In the genomic region with DNA sequence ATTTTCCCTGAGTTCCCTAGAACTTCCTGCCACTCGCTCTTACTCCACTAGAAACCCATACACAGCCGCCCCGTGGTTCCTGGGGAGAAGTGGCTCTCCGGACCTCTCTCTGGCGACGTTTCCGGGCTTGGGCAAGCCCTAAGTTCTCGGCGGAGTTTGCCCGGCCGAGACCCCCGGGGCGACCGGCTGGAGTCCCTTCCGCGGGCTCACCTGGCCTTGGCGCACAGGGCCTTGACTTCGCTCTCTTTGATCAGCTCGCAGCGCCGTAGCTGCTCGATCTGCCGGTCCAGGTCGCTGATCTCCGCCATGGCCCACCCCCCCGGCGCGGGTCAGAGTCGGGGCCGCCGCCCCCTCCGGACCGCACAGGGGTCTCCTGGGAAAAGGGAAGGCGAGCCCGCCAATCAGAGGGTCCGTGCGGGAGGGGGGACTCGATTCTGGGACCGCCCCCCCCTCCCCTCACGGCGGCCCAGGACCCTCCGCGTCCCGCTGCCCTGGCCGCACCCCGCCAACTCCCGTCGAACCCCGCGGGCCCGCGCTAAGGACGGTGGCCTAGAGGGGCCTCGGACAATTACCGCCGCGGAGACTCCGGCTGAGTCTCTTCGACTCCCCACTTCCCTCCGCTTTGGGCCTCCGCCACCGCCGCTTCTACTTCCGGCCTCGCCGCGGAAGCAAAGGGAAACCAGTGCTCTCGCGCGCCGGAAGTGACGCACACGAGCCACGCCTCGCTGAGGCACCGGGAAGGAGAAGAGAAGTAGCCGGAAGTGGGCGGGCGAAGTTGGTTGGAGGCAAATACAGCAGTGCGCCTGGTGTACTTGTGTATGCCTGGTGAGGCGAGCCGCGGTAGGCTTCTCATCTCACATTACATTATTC, we compare ENCODE assay signal across 8 mouse cellular contexts. TPM values are rescaled to one million over a fixed set of nuclear protein-coding genes. Genes with fewer than 3 reads are reported as not detected.
DNase-seq lines count a peak whose midpoint lies in the region; ATAC-seq lines count a peak whose summit lies in the region.

A gene (minus strand): TSS at position 646 of the 870 bp plus-strand sequence.

- WGBS in intestine, embryonic 14.5 days: under 1% methylated on average over 82 of the region's 83 CpGs

- H3K4me1 ChIP-seq in intestine, embryonic 14.5 days (replicated peaks; ENCODE audit: control insufficient read depth, insufficient read depth, low read length): peaks cover 10% of the 10 kb centered on the region

- peak within 1 kb of the TSS; percentile 97 for H3K27ac ChIP-seq in intestine, embryonic 14.5 days (ENCODE audit: low read depth)

- H3K36me3 ChIP-seq in intestine, embryonic 14.5 days (ENCODE audit: control insufficient read depth, insufficient read depth, low read length): peaks cover 67% of the 10 kb centered on the region

- peak within 1 kb of the TSS; percentile 69 for H3K4me3 ChIP-seq in intestine, embryonic 14.5 days (ENCODE audit: low read depth, low read length)

- peak within 1 kb of the TSS; percentile 72 for H3K4me2 ChIP-seq in intestine, embryonic 14.5 days (ENCODE audit: low read length)

- H3K9me3 ChIP-seq in intestine, embryonic 14.5 days (ENCODE audit: control insufficient read depth, low read length): no peaks in the 10 kb centered on the region

- intact Hi-C loops in left cerebral cortex, postnatal 14 days (cut with DNase I): no loop called here

- peak; percentile 97 to 98 for DNase-seq in adrenal gland, adult (ENCODE audit: inconsistent age in 2 of 2, low spot score in 1 of 2)
- DNase-seq in embryo, embryonic 10.5 days (ENCODE audit: low spot score): peak; percentile 99
- DNase-seq in gastrocnemius, postnatal 25 days: peak; percentile 95
- DNase-seq in intestine, embryonic 14.5 days (ENCODE audit: low spot score): peak; percentile 97
- DNase-seq in left cerebral cortex, postnatal 14 days (ENCODE audit: low spot score in 2 of 2): peak; percentile 96 to 97
- DNase-seq in mesoderm, embryonic 11.5 days (ENCODE audit: low read depth, low spot score): peak; percentile 98
- peak; percentile 94 to 95 for DNase-seq in right cerebral cortex, postnatal 36 days (ENCODE audit: low spot score in 2 of 2)
- peak; percentile 98 for DNase-seq in yolk sac, embryonic 10.5 days (ENCODE audit: low spot score)

- H3K9ac ChIP-seq in intestine, embryonic 14.5 days (ENCODE audit: low read length): peak within 1 kb of the TSS; percentile 89

- ATAC-seq in intestine, embryonic 14.5 days (replicated peaks; ENCODE audit: low FRiP score, low TSS enrichment, low read depth): peak; percentile 93

- H3K27me3 ChIP-seq in intestine, embryonic 14.5 days (replicated peaks; ENCODE audit: control insufficient read depth, insufficient read depth, low read length): no peaks in the 10 kb centered on the region

RNA-seq across cellular contexts. Expression of the gene that starts here (rescaled TPM):
- 10 to 100 TPM; 21.7 to 26.8 TPM for total RNA-seq in gastrocnemius, postnatal 25 days (2021)
- polyA plus RNA-seq in intestine, embryonic 14.5 days (2014; fragmentation: Nextera tagmentation; extraction: Ambion mirVana): 277 and 280 TPM in 2 replicates
- total RNA-seq in left cerebral cortex, postnatal 14 days (2021): 10 to 100 TPM; 48.9 to 49.6 TPM

Comparison
In these comparisons a context has a peak if more than half of its experiments do, and no peak if none do; other contexts are left out.
1. Peak in every context shown above with its lines: DNase-seq, ATAC-seq, H3K4me3 ChIP-seq and H3K27ac ChIP-seq.